Mouse (Mus musculus) hematopoietic stem cell, adult 5-6 weeks (primary cell): ENCODE data around the gene Pzp. TPM values are rescaled to one million over a fixed set of nuclear protein-coding genes. Genes with fewer than 3 reads are reported as not detected.
A peak's percentile ranks its signal among the peaks of the same experiment; 100 is the strongest.

ENCODE experiments used
- ATAC-seq, 2 experiments: fragments of 125-278 bp in 1 of 2; replicated peaks in 1 of 2; 2 replicates each; pipeline ENCODE4 v1.8.0; 2016 to 2017; ENCODE audit warnings: inconsistent platforms in 2 of 2, mild to moderate bottlenecking in 2 of 2, moderate number of reproducible peaks in 2 of 2, low read depth in 1 of 2, moderate TSS enrichment in 1 of 2; ENCODE audit not compliant: low FRiP score in 2 of 2, poor library complexity in 2 of 2, severe bottlenecking in 2 of 2, insufficient read depth in 1 of 2, low TSS enrichment in 1 of 2
- total RNA-seq: library from RNA; stranded (forward); fragments of 172-1452, 232-1000 nt; gene quantifications from 2 replicates; pipeline ENCODE4 v1.2.3, GENCODE M21; 2017

The Pzp gene
- total RNA-seq, 1 experiment from 2014 or later: not detected

- ATAC-seq: no peak
Measured at GRCm38 (mm10) chr6:128494646-128495331, 31.7 kb downstream of the Pzp start.

GRCm38 (mm10) chr6:128491916-128492315, 34.6 kb downstream of the Pzp start:
- no peak for ATAC-seq

GRCm38 (mm10) chr6:128490141-128490540, 36.4 kb downstream of the Pzp start:
- ATAC-seq: no peak

- ATAC-seq: no peak
Measured at GRCm38 (mm10) chr6:128487736-128488135, 38.8 kb downstream of the Pzp start.

GRCm38 (mm10) chr6:128479463-128480454, 46.8 kb downstream of the Pzp start:
- peak; percentile 99 to 100 for ATAC-seq

- no peak for ATAC-seq
Measured at GRCm38 (mm10) chr6:128477495-128477894, 49.0 kb downstream of the Pzp start.

GRCm38 (mm10) chr6:128474112-128474511, 52.4 kb downstream of the Pzp start:
- ATAC-seq: no peak

GRCm38 (mm10) chr6:128469451-128469850, 57.1 kb downstream of the Pzp start:
- peak; percentile 49 to 80; a peak in 3 of 4 replicates for ATAC-seq

- ATAC-seq: no peak
Measured at GRCm38 (mm10) chr6:128467298-128467697, 59.2 kb downstream of the Pzp start.

- no peak for ATAC-seq
Measured at GRCm38 (mm10) chr6:128466563-128466962, 60.0 kb downstream of the Pzp start.

GRCm38 (mm10) chr6:128466043-128466442, 60.5 kb downstream of the Pzp start:
- ATAC-seq: no peak

GRCm38 (mm10) chr6:128464996-128465395, 61.5 kb downstream of the Pzp start:
- ATAC-seq: no peak

GRCm38 (mm10) chr6:128461606-128462005, 64.9 kb downstream of the Pzp start:
- ATAC-seq: no peak

- no peak for ATAC-seq
Measured at GRCm38 (mm10) chr6:128460729-128461503, 65.6 kb downstream of the Pzp start.

- no peak for ATAC-seq
Measured at GRCm38 (mm10) chr6:128460321-128460720, 66.2 kb downstream of the Pzp start.

GRCm38 (mm10) chr6:128457186-128457585, 69.3 kb downstream of the Pzp start:
- ATAC-seq: no peak

- ATAC-seq: no peak
Measured at GRCm38 (mm10) chr6:128455835-128456605, 70.5 kb downstream of the Pzp start.
